Mouse (Mus musculus) thymus, adult 2 months (tissue): ENCODE measurements around the gene Gm10837.

Source experiments
- CTCF ChIP-seq: fragments of 200-500 bp; IDR thresholded peaks from 2 replicates; pipeline ENCODE4 v1.5.1; 2012; ENCODE audit warnings: mild to moderate bottlenecking, control low read depth, low read length, moderate library complexity, borderline replicate concordance; ENCODE audit not compliant: control insufficient read depth, poor library complexity, insufficient read depth; ENCODE audit errors: extremely low read depth
- POLR2A ChIP-seq: fragments of 200-500 bp; IDR thresholded peaks from 2 replicates; pipeline ENCODE4 v1.6.1; 2012; ENCODE audit warnings: mild to moderate bottlenecking, low read length, control low read depth, moderate library complexity; ENCODE audit not compliant: control insufficient read depth, poor library complexity, insufficient read depth; ENCODE audit errors: extremely low read depth

GRCm38 (mm10) chr14:122468971-122469755, 21.2 kb upstream of the Gm10837 start:
- TF ChIP-seq CTCF: no peak
- TF ChIP-seq POLR2A: no peak
